In the genomic region with DNA sequence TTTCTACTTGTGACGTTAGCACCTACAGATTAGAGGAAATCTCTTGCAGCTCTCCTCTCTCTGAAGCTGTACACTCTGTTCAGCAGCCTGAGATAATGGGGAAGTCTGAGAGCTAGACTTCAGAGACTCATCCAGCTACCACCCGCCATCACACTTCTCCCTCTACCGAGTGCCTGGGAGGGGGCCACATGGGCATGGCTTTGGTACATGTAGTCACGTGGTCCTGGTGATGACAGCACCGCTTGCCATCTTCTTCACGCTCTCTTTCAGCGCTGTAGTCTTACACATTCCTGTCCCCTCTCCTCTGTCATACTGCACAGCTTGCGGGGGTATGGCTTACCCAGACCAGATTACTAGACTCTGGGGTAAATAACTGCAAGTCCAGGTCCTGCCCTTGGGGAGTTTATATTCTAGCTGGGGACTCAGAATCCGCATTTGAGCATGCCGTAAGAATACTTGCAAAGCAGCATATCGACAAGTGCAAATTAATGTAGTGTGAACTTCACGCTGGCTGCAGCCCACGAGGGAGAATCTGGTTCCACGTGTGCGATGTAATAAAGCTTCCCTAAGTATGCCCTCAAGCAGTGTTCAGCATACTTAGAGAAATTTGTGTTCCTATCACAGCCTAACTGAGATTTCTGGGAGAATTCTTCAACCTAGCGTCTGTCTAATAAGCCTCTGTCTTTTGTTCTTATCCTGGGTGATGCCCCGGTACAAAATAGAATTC, we compare ENCODE assay signal across 11 mouse cellular contexts.
DNase-seq lines count a peak whose midpoint lies in the region; ATAC-seq and TF ChIP-seq lines count a peak whose summit lies in the region.
"Had no signal": no experiment of that assay in that cellular context is flagged by ENCODE, and none has a peak within 500 bp of the region (broad histone marks: within the 10 kb centered on the region; RNA-seq: fewer than 3 reads in every experiment).

No protein-coding gene starts in this region.

- no peak overlapping the region for H3K9ac ChIP-seq in heart, embryonic 15.5 days
- no peak overlapping the region for H3K9ac ChIP-seq in MEL (ENCODE audit: control insufficient read depth, low read depth, low read length, poor library complexity, severe bottlenecking)
- H3K9ac ChIP-seq in forebrain, embryonic 14.5 days (ENCODE audit: low read length) = no peak overlapping the region
- H3K9ac ChIP-seq in midbrain, embryonic 12.5 days (replicated peaks) = no peak overlapping the region
- H3K9ac ChIP-seq in kidney, embryonic 15.5 days = no peak overlapping the region
- H3K9ac ChIP-seq: intestine, embryonic 15.5 days; liver, embryonic 14.5 days had no signal

- TF ChIP-seq EP300 in MEL (IDR thresholded peaks at IDR 0.05; ENCODE audit: low read depth in 1 of 2, low read length in 2 of 2) = no peak

- no peak overlapping the region for H3K4me3 ChIP-seq in heart, embryonic 15.5 days
- no peak overlapping the region for H3K4me3 ChIP-seq in MEL (ENCODE audit: control insufficient read depth in 1 of 2, insufficient read depth in 1 of 2, low read depth in 2 of 2, low read length in 2 of 2)
- no peak overlapping the region for H3K4me3 ChIP-seq in forebrain, embryonic 14.5 days (ENCODE audit: low read depth, low read length)
- no peak overlapping the region for H3K4me3 ChIP-seq in midbrain, embryonic 12.5 days
- no peak overlapping the region for H3K4me3 ChIP-seq in kidney, embryonic 15.5 days (replicated peaks)
- H3K4me3 ChIP-seq: intestine, embryonic 15.5 days; megakaryocyte, embryonic 14.5 days had no signal

- H3K36me3 ChIP-seq in heart, embryonic 15.5 days = no peaks in the 10 kb centered on the region
- H3K36me3 ChIP-seq in MEL (ENCODE audit: control insufficient read depth in 1 of 2, insufficient read depth in 2 of 2, low read length in 2 of 2) = peaks cover 0 to 4% of the 10 kb centered on the region in 2 experiments; a peak in 2 of 4 replicates
- H3K36me3 ChIP-seq in forebrain, embryonic 14.5 days (ENCODE audit: control insufficient read depth, insufficient read depth, low read length) = no peaks in the 10 kb centered on the region
- no peaks in the 10 kb centered on the region for H3K36me3 ChIP-seq in midbrain, embryonic 12.5 days
- H3K36me3 ChIP-seq in kidney, embryonic 15.5 days = no peaks in the 10 kb centered on the region
- H3K36me3 ChIP-seq: intestine, embryonic 15.5 days had no signal

- no peaks in the 10 kb centered on the region for H3K9me3 ChIP-seq in heart, embryonic 15.5 days (replicated peaks)
- no peaks in the 10 kb centered on the region for H3K9me3 ChIP-seq in MEL (replicated peaks; ENCODE audit: insufficient read depth, low read length)
- no peaks in the 10 kb centered on the region for H3K9me3 ChIP-seq in forebrain, embryonic 14.5 days (replicated peaks; ENCODE audit: control insufficient read depth, low read length)
- H3K9me3 ChIP-seq in midbrain, embryonic 12.5 days = no peaks in the 10 kb centered on the region
- H3K9me3 ChIP-seq in kidney, embryonic 15.5 days (replicated peaks) = no peaks in the 10 kb centered on the region
- H3K9me3 ChIP-seq: intestine, embryonic 15.5 days; megakaryocyte, embryonic 14.5 days had no signal

- H3K27me3 ChIP-seq in heart, embryonic 15.5 days = no peaks in the 10 kb centered on the region
- no peaks in the 10 kb centered on the region for H3K27me3 ChIP-seq in MEL (ENCODE audit: control insufficient read depth in 1 of 2, insufficient read depth in 2 of 2, low read length in 2 of 2)
- H3K27me3 ChIP-seq in forebrain, embryonic 14.5 days (replicated peaks; ENCODE audit: control insufficient read depth, insufficient read depth, low read length) = no peaks in the 10 kb centered on the region
- H3K27me3 ChIP-seq in midbrain, embryonic 12.5 days = no peaks in the 10 kb centered on the region
- no peaks in the 10 kb centered on the region for H3K27me3 ChIP-seq in kidney, embryonic 15.5 days
- H3K27me3 ChIP-seq: CH12.LX; intestine, embryonic 15.5 days; megakaryocyte, embryonic 14.5 days had no signal

- 57% methylated on average over 17 of the region's 17 CpGs for WGBS in heart, embryonic 15.5 days
- WGBS in forebrain, embryonic 14.5 days = 61% methylated on average over 17 of the region's 17 CpGs
- WGBS in midbrain, embryonic 12.5 days = 80% methylated on average over 17 of the region's 17 CpGs
- WGBS in kidney, embryonic 15.5 days = 71% methylated on average over 17 of the region's 17 CpGs

- TF ChIP-seq RAD21 in MEL (IDR thresholded peaks at IDR 0.05; ENCODE audit: low read depth, low read length) = no peak

- H3K79me2 ChIP-seq in MEL (ENCODE audit: control insufficient read depth, insufficient read depth, low read length, poor library complexity) = no peaks in the 10 kb centered on the region

- peaks cover 8% of the 10 kb centered on the region for H3K4me1 ChIP-seq in heart, embryonic 15.5 days (replicated peaks)
- peaks cover 0 to 6% of the 10 kb centered on the region in 2 experiments; a peak in 1 of 4 replicates for H3K4me1 ChIP-seq in MEL (ENCODE audit: control insufficient read depth in 1 of 2, insufficient read depth in 2 of 2, low read length in 2 of 2)
- peaks cover 10% of the 10 kb centered on the region for H3K4me1 ChIP-seq in forebrain, embryonic 14.5 days (ENCODE audit: control insufficient read depth, insufficient read depth, low read length)
- peaks cover 20% of the 10 kb centered on the region for H3K4me1 ChIP-seq in midbrain, embryonic 12.5 days
- H3K4me1 ChIP-seq in kidney, embryonic 15.5 days = no peaks in the 10 kb centered on the region
- H3K4me1 ChIP-seq: intestine, embryonic 15.5 days had no signal

- no peak for TF ChIP-seq CTCF in MEL (IDR thresholded peaks at IDR 0.05 in 2 of 3, conservative IDR thresholded peaks at IDR 0.05 in 1 of 3; ENCODE audit: control insufficient read depth in 1 of 3, insufficient read depth in 1 of 3, low read depth in 2 of 3, low read length in 3 of 3, poor library complexity in 1 of 3, severe bottlenecking in 1 of 3)

- TF ChIP-seq POLR2A in MEL (IDR thresholded peaks at IDR 0.05; ENCODE audit: control insufficient read depth in 1 of 2, insufficient read depth in 1 of 2, low read depth in 1 of 2, low read length in 2 of 2, poor library complexity in 1 of 2) = no peak

- no peak for DNase-seq in heart, adult 8-10 months (ENCODE audit: low spot score)
- peak; percentile 6 for DNase-seq in MEL (ENCODE audit: low read depth, low spot score)
- DNase-seq in forebrain, embryonic 14.5 days (ENCODE audit: low spot score) = peak; percentile 81
- no peak for DNase-seq in urinary bladder, postnatal 10 days (ENCODE audit: low spot score)

- H3K27ac ChIP-seq in heart, embryonic 15.5 days = no peak overlapping the region
- H3K27ac ChIP-seq in MEL (ENCODE audit: control insufficient read depth, low read depth, low read length) = no peak overlapping the region
- peak overlapping the region; percentile 53 for H3K27ac ChIP-seq in forebrain, embryonic 14.5 days (ENCODE audit: low read depth, low read length)
- no peak overlapping the region for H3K27ac ChIP-seq in midbrain, embryonic 12.5 days (replicated peaks)
- no peak overlapping the region for H3K27ac ChIP-seq in kidney, embryonic 15.5 days
- H3K27ac ChIP-seq: intestine, embryonic 15.5 days; liver, embryonic 14.5 days had no signal

- peak; percentile 58; the same call in 1 of the 2 replicates for ATAC-seq in heart, embryonic 15.5 days (replicated peaks; ENCODE audit: insufficient number of reproducible peaks, insufficient read depth, low FRiP score, low read depth)
- peak; percentile 80; the same call in 1 of the 2 replicates for ATAC-seq in forebrain, embryonic 14.5 days
- ATAC-seq in midbrain, embryonic 12.5 days (ENCODE audit: low FRiP score, low read depth) = peak; percentile 48; the same call in 1 of the 2 replicates
- ATAC-seq in kidney, embryonic 15.5 days (replicated peaks; ENCODE audit: low FRiP score) = no peak
- ATAC-seq: intestine, embryonic 15.5 days had no signal

- no peak overlapping the region for H3K4me2 ChIP-seq in heart, embryonic 15.5 days
- H3K4me2 ChIP-seq in forebrain, embryonic 14.5 days (ENCODE audit: low read length) = no peak overlapping the region
- H3K4me2 ChIP-seq in midbrain, embryonic 12.5 days (replicated peaks) = no peak overlapping the region
- H3K4me2 ChIP-seq in kidney, embryonic 15.5 days = no peak overlapping the region
- H3K4me2 ChIP-seq: intestine, embryonic 15.5 days had no signal

TF ChIP-seq in MEL, 35 proteins besides CTCF, POLR2A, EP300 and RAD21:
- TF ChIP-seq SMC3 (IDR thresholded peaks at IDR 0.05; ENCODE audit: low read depth, low read length) (no peak), E2F4 (IDR thresholded peaks at IDR 0.05; ENCODE audit: borderline replicate concordance, low read depth, low read length) (no peak), KAT2A (conservative IDR thresholded peaks at IDR 0.05; ENCODE audit: low read depth, low read length) (no peak), MXI1 (IDR thresholded peaks at IDR 0.05; ENCODE audit: low read depth, low read length) (no peak), MYB (IDR thresholded peaks at IDR 0.05; ENCODE audit: low read depth, low read length) (no peak), MAFK (IDR thresholded peaks at IDR 0.05; ENCODE audit: borderline replicate concordance, low read depth, low read length) (no peak), NELFE (IDR thresholded peaks at IDR 0.05; ENCODE audit: low read depth, low read length) (no peak)

Comparison
In these comparisons a context has a peak if more than half of its experiments do, and no peak if none do; other contexts are left out.
1. DNase-seq: peak in MEL (single experiment) and forebrain, embryonic 14.5 days (single experiment); none in heart, adult 8-10 months (single experiment) and urinary bladder, postnatal 10 days (single experiment).